Mouse (Mus musculus) brain, embryonic 14.5 days (tissue): ENCODE results near the gene Ghrhr.

Experiments used
- CTCF ChIP-seq: fragments of 200-500 bp; IDR thresholded peaks from 2 replicates; pipeline ENCODE4 v1.5.1; 2012; ENCODE audit warnings: inconsistent platforms, mild to moderate bottlenecking, moderate library complexity, borderline replicate concordance; ENCODE audit not compliant: insufficient read depth, insufficient read length; ENCODE audit errors: extremely low read depth
- POLR2A ChIP-seq: fragments of 200-500 bp; IDR thresholded peaks from 2 replicates; pipeline ENCODE4 v1.6.1; 2012; ENCODE audit warnings: mild to moderate bottlenecking, inconsistent platforms, borderline replicate concordance; ENCODE audit not compliant: poor library complexity, insufficient read depth, insufficient read length, severe bottlenecking; ENCODE audit errors: extremely low read depth

- no peak for TF ChIP-seq POLR2A
- no peak for TF ChIP-seq CTCF
Observed at GRCm38 (mm10) chr6:55389321-55389720, 13.2 kb downstream of the Ghrhr start.
